Mouse (Mus musculus) lung, embryonic 16.5 days (tissue): ENCODE data around the gene Canx. TPM values are rescaled to one million over a fixed set of nuclear protein-coding genes. Genes with fewer than 3 reads are reported as not detected.
"Not testable (repeated sequence)": the region's sequence is repeated elsewhere in the genome, so short reads cannot be mapped to it uniquely, and the experiment has no call there.

Experiments
- ATAC-seq: fragments of 200-750 bp; cut with Nextera tagmentation; 2 replicates; pipeline ENCODE4 v1.8.0; 2017; ENCODE audit warnings: low read depth, mild to moderate bottlenecking, moderate library complexity
- H3K27ac ChIP-seq: fragments of 300-500 bp; sonication (generic); 2 replicates; pipeline ENCODE4 v1.5.1; 2014; ENCODE audit warnings: mild to moderate bottlenecking, control low read depth, low read length
- H3K27me3 ChIP-seq: fragments of 300-500 bp; sonication (generic); 2 replicates; pipeline ENCODE4 v1.6.1; 2014; ENCODE audit warnings: low read depth, low read length, mixed read lengths; ENCODE audit not compliant: control insufficient read depth, insufficient read depth
- H3K36me3 ChIP-seq: fragments of 300-500 bp; sonication (generic); 2 replicates; pipeline ENCODE4 v1.6.1; 2014; ENCODE audit warnings: low read length; ENCODE audit not compliant: control insufficient read depth, insufficient read depth
- H3K4me1 ChIP-seq: fragments of 300-500 bp; sonication (generic); replicated peaks from 2 replicates; pipeline ENCODE4 v1.6.1; 2014; ENCODE audit warnings: low read length, mixed read lengths; ENCODE audit not compliant: control insufficient read depth, insufficient read depth
- H3K4me2 ChIP-seq: fragments of 300-500 bp; sonication (generic); 2 replicates; pipeline ENCODE4 v1.6.1; 2014; ENCODE audit warnings: low read depth, low read length, control low read depth
- H3K4me3 ChIP-seq: fragments of 300-500 bp; sonication (generic); 2 replicates; pipeline ENCODE4 v1.5.1; 2014; ENCODE audit warnings: mild to moderate bottlenecking, low read length, control low read depth
- H3K9ac ChIP-seq: fragments of 300-500 bp; sonication (generic); 2 replicates; pipeline ENCODE4 v1.6.1; 2014; ENCODE audit warnings: low read length, control low read depth
- H3K9me3 ChIP-seq: fragments of 300-500 bp; sonication (generic); 2 replicates; pipeline ENCODE4 v1.6.1; 2016; ENCODE audit warnings: low read length; ENCODE audit not compliant: control insufficient read depth
- WGBS: fragments of 180-500 bp; shearing (Covaris S2); extraction: QIAGEN DNeasy Blood & Tissue Kit; methylation state at CpG from one replicate; pipeline ENCODE4 v1.1.7; 2014; 5-methylcytosine and 5-hydroxymethylcytosine counted together
- polyA plus RNA-seq: library from polyadenylated mRNA; unstranded; fragments of >200 nt; fragmentation: Nextera tagmentation; extraction: Ambion mirVana; gene quantifications from 2 replicates; pipeline ENCODE4 v1.2.1, GENCODE M21; 2015

The Canx gene
- polyA plus RNA-seq, 1 experiment from 2014 or later = 349 TPM

DNA sequence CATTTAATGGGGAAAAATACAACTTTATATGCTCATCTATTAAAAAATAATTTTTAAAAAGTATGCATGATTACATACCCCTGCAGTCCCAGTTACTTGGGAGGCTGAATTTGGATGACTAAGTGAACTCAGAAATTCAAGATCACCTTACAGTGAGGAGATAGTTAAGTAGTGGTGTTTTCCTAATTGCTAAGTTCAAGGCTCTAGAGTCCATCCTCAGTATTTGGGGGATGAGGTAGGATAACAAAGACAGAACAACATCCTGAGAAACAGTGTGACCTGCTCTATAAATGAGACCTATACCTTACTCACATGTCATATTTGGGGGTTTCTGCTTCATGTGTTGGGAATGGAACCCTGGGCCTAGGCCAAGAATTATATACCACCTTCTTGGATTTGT, 3.1 kb downstream of the Canx start:
- H3K36me3 ChIP-seq = no peaks in the 10 kb centered on the region
- no peak for ATAC-seq
- no peaks in the 10 kb centered on the region for H3K27me3 ChIP-seq
- no peaks in the 10 kb centered on the region for H3K9me3 ChIP-seq
- H3K27ac ChIP-seq = no peak overlapping the region
- H3K9ac ChIP-seq = no peak overlapping the region
- no peak overlapping the region for H3K4me2 ChIP-seq
- peaks cover 18% of the 10 kb centered on the region for H3K4me1 ChIP-seq
- no peak overlapping the region for H3K4me3 ChIP-seq

DNA sequence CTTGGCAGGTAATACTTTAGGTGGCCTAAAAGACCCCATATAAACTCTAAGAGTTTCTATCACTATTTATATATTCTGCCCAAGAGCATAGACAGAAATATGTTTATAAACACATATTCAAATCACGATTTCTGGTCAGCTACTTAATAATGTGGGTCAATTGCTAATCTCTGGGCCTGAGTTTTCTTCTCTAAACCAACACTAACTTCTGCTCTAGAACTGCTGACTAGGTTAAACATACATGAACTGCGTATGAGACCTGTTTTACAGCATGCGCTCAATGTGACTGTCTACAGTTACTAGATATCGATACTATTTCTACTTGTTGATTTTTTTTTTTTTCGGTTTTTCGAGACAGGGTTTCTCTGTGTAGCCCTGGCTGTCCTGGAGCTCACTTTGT, 4.2 kb downstream of the Canx start:
- Histone ChIP-seq H3K4me2 (no peak overlapping the region), H3K27ac (no peak overlapping the region), H3K27me3 (no peaks in the 10 kb centered on the region), H3K36me3 (no peaks in the 10 kb centered on the region), H3K9me3 (no peaks in the 10 kb centered on the region), H3K4me1 (peaks cover 13% of the 10 kb centered on the region), H3K9ac (no peak overlapping the region), H3K4me3 (no peak overlapping the region)
- WGBS = 88% methylated on average over 6 of the region's 6 CpGs
- ATAC-seq = no peak

DNA sequence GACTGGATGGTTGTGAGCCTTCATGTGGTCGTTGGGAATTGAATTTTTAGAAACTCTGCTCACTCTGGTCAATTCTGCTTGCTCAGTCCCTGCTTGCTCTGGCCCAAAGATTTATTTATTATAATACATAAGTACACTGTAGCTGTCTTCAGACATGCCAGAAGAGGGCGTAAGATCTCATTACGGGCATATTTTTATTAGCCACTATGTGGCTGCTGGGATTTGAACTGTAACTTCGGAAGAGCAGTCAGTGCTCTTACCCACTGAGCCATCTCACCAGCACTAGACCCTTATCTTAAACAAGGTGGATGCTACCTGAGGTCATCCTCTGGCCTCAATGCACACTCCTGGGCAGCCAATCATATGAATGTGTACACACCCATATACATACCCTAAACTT, 6.1 kb downstream of the Canx start:
- H3K4me1 ChIP-seq = peaks cover 13% of the 10 kb centered on the region
- not testable (repeated sequence) for H3K36me3 ChIP-seq, H3K9ac ChIP-seq, H3K4me2 ChIP-seq, ATAC-seq, H3K27me3 ChIP-seq, H3K9me3 ChIP-seq, H3K27ac ChIP-seq, H3K4me3 ChIP-seq
- 75% methylated on average over 4 of the region's 4 CpGs for WGBS

DNA sequence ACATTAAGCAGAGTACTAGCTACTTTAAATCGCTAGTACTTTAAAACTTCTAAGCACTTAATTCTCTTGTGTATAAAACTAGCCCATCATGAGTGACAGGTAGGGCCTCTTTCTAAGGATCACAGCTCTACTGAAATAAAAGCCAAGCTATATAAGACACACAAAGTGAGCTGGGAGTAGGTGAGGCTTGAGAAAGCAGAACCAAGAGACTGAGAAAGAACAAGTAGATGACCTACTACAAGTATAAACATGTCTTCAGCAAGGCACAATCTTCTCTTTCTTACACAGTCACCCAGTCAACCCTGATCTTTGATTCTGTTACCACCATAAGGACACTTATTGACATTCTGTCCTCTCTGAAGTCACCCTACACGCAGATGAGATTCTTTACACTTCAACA, 12.7 kb downstream of the Canx start:
- no peaks in the 10 kb centered on the region for H3K9me3 ChIP-seq
- no peak overlapping the region for H3K27ac ChIP-seq
- no peak for ATAC-seq
- no peaks in the 10 kb centered on the region for H3K4me1 ChIP-seq
- H3K4me3 ChIP-seq = no peak overlapping the region
- H3K27me3 ChIP-seq = no peaks in the 10 kb centered on the region
- WGBS = 72% methylated on average over 2 of the region's 2 CpGs
- H3K9ac ChIP-seq = no peak overlapping the region
- H3K36me3 ChIP-seq = peaks cover 15% of the 10 kb centered on the region
- no peak overlapping the region for H3K4me2 ChIP-seq

DNA sequence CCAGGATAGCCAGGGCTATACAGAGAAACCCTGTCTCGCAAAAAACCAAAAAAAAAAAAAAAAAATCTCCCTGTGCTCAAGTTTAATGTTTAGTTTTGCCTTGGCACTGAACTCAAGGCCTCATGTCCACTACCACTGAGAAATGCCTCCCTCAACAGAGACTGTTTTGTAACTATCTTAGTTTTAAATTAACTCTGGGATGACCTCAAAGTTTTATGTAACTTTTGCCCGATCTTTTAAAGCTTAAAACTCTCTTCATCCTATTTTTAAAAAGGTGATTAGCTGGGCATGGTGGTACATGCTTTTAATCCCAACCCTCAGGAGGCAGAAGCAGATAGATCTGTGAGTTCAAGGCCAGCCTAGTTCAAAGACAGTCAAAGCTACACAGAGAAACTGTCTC, 22.1 kb downstream of the Canx start:
- Histone ChIP-seq H3K4me3 (no peak overlapping the region), H3K27me3 (no peaks in the 10 kb centered on the region), H3K4me2 (no peak overlapping the region), H3K4me1 (no peaks in the 10 kb centered on the region), H3K36me3 (peaks cover 69% of the 10 kb centered on the region), H3K9ac (no peak overlapping the region), H3K27ac (no peak overlapping the region), H3K9me3 (no peaks in the 10 kb centered on the region)
- no peak for ATAC-seq
- WGBS = 91% methylated on average over 2 of the region's 2 CpGs

DNA sequence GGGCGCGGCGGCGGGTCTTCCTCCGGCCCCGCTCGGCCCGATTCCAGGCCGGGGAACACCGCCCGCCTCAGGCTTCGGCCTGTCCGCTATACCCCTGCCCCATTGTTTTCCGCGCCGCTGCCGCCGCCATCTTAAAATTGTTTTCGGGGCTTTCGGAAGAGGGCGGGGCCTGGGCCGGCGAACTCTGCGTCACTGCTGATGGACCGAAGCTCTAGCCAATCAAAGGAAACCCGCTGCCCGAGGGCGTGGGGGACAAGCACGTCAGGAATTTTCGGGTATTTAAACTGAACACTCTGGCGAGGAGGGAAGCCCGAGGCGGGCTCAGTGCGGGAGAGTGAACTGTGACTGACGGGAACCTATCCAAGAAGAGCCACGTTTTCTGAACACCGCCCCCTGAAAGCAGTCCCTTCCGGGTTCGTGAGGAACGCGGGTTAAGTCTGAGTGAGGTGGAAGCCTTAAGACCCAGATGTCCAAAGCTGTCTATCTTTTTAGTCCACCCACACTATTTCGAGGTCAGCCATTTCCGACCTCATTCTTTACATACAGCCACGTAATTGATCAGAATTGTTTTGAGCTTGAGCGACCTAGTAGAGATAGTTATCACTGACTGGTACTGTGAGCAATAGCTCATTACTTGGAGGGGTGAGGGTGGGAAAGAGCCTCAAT, 33.1 kb downstream of the Canx start, which contains the start of gene Maml1:
Gene Maml1 (minus strand): TSS at position 122 of the 666 bp plus-strand sequence.
- H3K9me3 ChIP-seq = no peaks in the 10 kb centered on the region
- peaks cover 16% of the 10 kb centered on the region for H3K4me1 ChIP-seq
- H3K27ac ChIP-seq = peak within 1 kb of the TSS; percentile 98
- peak within 1 kb of the TSS; percentile 100 for H3K9ac ChIP-seq
- H3K4me3 ChIP-seq = peak within 1 kb of the TSS; percentile 99
- peaks cover 22% of the 10 kb centered on the region for H3K36me3 ChIP-seq
- H3K4me2 ChIP-seq = peak within 1 kb of the TSS; percentile 80
- no peaks in the 10 kb centered on the region for H3K27me3 ChIP-seq
- WGBS = under 1% methylated on average over 45 of the region's 45 CpGs
- ATAC-seq = peak; percentile 99

DNA sequence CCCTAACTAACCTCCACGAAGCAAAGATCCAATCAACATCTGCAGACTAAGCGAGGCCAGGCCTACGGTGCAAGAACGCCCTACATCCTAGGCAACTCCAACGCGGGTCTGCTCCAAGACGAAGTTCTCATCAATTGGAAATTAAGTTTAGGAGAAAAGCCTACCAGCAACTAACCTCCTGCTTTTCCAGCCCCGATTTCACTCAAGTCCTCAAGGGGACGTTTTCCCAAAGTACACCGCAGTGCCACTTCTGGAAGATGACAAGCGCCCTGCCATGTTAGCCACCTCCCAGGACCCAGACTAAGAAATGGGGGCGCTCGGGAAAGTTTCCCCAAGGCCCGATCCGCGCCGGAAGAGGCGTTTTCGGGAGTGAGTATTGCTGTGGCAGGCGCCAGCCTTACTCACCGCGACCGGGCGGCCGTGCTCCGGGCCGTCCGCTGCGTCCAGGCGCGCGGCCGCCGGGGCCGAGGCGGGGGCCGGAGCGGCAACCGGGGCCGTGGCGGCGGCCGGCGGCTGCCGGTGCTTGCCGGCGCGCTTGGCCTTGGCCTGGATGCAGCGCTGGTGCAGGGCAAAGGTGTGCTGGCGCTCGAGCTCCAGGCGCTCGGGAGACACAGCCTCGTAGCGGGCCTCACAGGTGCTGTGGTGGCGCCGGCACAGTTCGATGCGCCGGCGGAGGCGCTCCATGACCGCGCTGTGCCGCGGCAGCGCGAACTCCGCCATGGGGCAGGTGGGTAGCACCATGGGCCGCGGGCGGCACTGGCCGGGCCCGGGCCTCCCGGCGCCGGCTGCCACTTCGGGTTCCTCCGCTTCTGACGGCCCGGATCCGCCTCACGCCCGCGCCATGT, 33.9 kb downstream of the Canx start:
- H3K27me3 ChIP-seq = no peaks in the 10 kb centered on the region
- H3K9me3 ChIP-seq = no peaks in the 10 kb centered on the region
- peak overlapping the region; percentile 98 for H3K27ac ChIP-seq
- peak overlapping the region; percentile 80 for H3K4me2 ChIP-seq
- under 1% methylated on average over 75 of the region's 85 CpGs for WGBS
- peaks cover 15% of the 10 kb centered on the region for H3K36me3 ChIP-seq
- peaks cover 16% of the 10 kb centered on the region for H3K4me1 ChIP-seq
- peak overlapping the region; percentile 99 for H3K4me3 ChIP-seq
- ATAC-seq = peak; percentile 75
- peak overlapping the region; percentile 100 for H3K9ac ChIP-seq

DNA sequence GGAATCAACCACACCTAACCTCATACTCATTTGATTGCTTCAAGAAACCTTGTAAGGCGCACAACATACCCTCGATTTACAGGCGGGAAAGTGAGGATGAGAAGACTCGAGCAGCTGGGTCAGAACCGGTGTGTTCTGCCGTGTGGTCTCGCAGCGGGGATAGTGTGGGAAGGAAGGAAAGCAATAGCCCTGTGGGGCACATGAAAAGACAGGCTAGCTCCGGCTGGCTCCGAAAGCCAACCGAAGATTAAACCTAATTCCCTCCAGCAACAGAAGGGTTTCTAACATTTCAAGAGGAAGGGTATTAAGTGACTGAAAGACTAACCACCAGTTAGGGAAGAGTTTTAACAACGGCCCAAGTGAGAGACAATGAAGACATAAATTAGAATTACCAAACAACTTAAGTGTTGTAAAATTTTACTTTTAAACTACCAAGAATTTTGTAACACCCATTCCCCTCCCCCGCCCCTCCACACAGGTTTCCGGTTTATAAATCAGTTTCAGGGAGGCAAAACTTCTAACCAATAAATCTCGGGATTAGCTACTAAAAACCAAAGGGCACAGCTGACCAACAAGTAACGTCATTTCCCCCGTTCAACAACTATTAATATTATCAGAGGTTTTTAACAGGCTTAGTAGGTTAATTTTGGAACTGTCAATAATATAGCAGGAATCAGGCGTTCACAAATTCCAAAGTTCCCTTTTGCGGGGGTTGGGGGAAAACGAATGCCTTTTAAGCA, 34.8 kb downstream of the Canx start:
- Histone ChIP-seq H3K27ac (peak overlapping the region; percentile 98), H3K4me3 (peak overlapping the region; percentile 99), H3K4me2 (peak overlapping the region; percentile 80), H3K9ac (peak overlapping the region; percentile 100), H3K4me1 (peaks cover 16% of the 10 kb centered on the region), H3K9me3 (no peaks in the 10 kb centered on the region), H3K27me3 (no peaks in the 10 kb centered on the region), H3K36me3 (peaks cover 11% of the 10 kb centered on the region)
- 7% methylated on average over 20 of the region's 20 CpGs for WGBS
- no peak for ATAC-seq

DNA sequence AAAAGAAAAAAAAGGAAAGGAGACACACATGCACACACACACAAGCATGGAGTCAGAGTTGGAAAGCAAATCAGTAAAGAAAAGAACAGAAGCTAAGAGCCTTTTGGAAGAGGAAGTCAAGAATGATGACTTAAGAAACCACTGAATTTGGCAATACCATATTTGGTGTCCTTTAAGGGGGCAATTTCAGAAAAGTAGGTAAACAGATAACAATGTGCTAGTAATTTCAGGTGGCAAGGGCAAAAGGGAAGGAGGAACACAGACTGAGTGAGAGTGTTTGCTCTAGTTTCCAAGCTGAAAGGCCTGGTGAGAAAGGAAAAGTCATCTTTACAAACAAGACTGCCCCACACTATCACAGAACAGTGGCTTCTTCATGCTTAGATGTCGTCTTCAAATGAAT, 39.0 kb downstream of the Canx start:
- WGBS = 80% methylated on average over 1 of the region's 1 CpGs
- Histone ChIP-seq H3K4me3 (no peak overlapping the region), H3K36me3 (peaks cover 2% of the 10 kb centered on the region; the same call in 1 of the 2 replicates), H3K27me3 (no peaks in the 10 kb centered on the region), H3K9ac (no peak overlapping the region), H3K4me2 (no peak overlapping the region), H3K4me1 (peaks cover 9% of the 10 kb centered on the region; the same call in 1 of the 2 replicates), H3K9me3 (no peaks in the 10 kb centered on the region), H3K27ac (no peak overlapping the region)
- no peak for ATAC-seq
